Mouse (Mus musculus) stomach, postnatal 0 days (tissue): ENCODE results near the gene Gm21885.

Source experiments
- CTCF ChIP-seq: IDR thresholded peaks from 2 replicates; pipeline ENCODE4 v1.5.1; 2016; ENCODE audit warnings: antibody characterized with exemption, low read depth, mild to moderate bottlenecking, moderate library complexity
- EP300 ChIP-seq: optimal IDR thresholded peaks from 2 replicates; pipeline ENCODE3; 2016; ENCODE audit warnings: antibody characterized with exemption

DNA sequence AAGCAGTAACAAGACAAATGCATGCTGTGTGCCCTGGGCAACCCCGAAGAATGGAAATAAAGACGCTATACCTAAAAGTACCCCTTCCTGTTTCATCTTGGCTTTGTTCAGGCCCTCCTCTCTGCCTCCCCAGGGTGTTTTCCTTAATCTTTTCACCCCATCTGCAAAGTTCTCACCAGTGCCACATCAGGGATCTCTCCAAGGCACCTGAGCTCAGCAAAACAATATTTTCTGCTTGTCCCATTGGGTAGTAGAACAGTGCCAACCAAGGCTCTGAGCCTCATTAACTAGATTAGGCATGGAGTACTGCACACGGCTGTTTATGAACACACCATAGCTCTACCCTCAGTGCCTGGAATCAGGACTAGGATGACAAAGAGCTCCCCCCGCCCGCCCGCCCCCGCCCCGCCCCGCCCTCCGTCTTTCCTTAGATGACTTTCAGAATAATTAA lies 45.3 kb downstream of the Gm21885 start:
- no peak for TF ChIP-seq EP300
- TF ChIP-seq CTCF, result no peak
